Mouse (Mus musculus) cerebellum, adult 18-20 months (tissue): ENCODE results near the gene Plekhh1.
"Not testable (repeated sequence)": the region's sequence is repeated elsewhere in the genome, so short reads cannot be mapped to it uniquely, and the experiment has no call there.

Experiments
- DNase-seq, 2 experiments: peaks; one replicate each; pipeline ENCODE4 v3.0.0; 2021

The Plekhh1 gene

DNA sequence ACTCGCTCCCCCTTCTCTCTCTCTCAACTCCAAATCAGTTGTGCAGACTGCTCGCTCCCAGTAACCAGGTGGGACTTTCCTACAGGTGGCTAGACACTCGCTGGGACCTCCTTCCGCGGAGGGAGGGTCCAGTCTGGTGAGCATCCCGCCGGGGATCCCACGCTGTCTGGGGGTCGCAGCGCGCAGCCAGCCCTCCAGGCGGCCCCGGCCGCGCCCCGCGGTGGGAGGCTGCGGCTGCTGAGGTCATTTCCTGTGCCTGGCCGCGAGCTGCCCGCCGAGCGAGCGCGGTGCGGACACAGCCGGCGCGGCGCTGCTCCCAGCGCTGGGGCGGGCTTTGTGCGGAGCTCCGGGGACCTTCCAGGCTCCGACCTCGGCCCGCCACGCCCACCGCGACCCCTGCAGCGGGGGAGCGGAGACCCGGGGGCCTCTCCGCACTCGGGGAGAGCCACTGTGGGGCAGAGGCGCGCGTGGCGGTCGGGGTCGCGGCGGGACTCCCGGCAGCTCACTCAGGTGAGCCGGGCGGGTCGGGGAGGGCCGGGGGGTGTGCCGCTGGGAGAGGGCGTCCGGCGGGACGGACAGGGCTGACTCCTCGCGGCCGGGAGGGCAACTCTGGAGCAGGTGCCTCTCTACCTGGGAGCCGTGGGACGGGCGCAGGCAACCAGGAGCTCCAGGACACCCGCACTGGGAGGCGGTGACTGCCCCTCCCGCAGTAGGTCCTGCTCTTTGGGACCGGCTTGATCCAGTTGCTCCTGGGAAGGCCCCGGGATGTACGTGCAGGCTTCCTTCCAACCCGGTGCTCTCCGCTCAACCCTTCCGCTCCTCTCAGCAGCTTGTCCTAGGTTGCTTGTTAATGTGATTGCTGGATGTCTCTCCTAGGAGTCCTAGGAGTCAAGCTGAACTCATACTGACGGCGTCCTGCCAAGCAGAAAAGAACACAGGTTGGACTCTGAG is at the start of gene Plekhh1:
Plekhh1 (plus strand) TSS at position 253 of the 951 bp plus-strand sequence.
- peak; percentile 59 to 73 for DNase-seq

DNA sequence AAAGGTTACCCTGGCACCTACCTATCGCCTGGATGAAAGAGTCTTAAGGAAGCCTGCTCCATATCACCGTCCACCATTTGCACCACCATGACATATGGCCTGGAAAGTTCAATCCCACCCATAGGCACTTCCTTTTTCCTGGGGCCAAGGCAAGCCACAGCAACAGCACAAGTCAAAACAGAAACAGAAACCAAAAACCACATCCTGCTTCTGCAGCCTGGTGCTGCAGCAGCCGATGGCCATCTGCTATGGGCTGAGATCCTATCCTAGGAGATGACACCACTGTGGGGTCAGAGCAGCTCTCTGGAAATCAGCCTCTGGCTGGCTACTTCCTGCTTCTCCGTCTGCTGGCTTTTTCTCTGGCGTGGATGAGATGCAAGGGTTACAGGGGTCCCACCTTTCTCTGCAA is 48.3 kb upstream of the Plekhh1 start:
- DNase-seq = no peak

DNA sequence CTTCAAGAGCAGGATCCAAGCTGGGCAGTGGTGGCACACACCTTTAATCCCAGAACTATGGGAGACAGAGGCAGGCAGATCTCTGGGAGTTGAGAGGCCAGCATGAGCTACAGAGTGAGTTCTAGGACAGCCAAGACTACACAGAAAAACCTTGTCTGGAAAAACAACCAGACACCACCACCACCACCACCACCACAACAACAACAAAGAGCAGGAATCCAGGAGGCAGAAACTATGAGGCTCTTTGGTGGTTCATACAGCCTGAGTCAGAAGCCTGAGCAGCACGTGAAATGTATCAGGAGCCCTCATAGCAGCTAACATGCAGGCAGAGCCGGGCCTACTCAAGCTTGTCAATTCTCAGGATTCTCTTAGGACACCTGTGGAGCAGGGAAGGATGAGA is 47.8 kb upstream of the Plekhh1 start:
- DNase-seq = no peak

DNA sequence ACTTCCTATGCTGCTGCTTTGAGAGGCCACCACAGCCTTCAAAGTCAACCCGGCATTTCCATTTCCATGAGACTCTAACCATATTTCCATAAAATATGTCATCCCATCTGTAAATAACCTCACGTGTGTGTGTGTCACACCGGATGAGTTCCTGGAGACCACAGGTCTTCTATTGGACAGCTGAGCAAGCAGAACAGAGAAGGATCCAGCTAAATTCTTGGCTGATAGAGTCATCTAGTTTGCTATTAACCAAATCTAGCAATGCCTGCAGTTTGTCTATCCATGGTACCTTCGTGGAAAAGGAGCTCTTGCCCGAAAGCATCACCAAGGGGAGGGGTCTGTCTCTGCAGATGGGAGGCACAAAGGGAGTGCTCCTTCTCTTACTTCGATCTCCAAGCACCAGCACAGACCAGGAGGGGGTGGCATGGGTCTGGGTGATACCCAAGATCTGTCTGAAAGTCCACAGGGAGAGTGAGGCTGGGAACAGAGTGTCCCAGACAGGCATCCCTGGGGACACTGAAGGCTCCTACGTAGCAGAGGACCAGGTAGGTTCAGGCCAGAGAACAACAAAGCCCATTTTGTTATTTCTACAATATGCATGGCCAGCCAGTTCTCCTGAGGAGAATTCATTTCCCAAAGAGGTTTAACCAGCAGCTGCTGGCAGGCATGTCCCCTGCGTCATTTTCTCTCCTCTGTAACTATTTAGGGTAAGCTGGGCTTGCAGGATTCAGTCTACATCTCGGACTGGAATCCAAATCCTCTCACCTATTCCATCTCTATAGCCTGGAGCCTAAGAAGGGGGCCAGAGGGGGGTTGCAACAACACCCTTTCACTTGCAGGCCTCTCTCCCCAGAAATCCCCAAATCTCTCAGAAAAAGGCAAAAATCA is 46.8 kb upstream of the Plekhh1 start:
- peak; percentile 36 to 51 for DNase-seq

DNA sequence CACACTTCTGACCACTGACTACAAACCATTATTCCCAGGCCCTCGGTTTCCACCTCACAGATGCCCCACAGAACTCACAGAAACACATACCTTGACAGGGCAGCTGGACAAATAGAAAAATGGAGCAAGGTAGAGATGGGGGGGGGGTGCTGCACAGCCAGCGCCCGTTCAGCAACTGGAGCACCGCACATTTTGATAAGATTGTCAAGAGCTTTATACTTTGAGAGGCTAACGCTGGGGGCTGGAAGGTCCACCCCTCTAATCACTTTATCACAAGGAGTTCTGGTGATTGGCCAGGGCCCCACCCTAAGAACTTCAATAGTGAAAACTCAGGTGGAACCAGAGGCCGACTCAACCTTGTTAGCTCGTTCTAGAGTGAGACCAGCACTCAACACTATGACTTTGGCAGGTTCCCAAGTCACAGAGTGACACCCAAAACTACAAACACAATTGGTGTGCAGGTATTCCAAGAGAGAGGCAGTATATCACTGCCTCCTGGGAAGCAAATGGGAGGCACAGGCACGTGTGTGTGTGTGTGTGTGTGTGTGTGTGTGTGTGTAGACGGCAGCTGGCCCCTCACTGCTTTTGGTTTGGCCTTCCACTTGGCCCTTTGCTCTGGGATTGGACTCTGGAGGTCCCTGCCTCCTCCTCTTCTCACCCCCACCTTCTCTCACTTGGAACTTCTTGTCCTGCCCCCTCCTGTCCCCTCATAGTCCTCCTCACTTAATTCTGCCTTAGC is 45.5 kb upstream of the Plekhh1 start:
- DNase-seq = peak in 1 of 2 experiments; percentile 30

DNA sequence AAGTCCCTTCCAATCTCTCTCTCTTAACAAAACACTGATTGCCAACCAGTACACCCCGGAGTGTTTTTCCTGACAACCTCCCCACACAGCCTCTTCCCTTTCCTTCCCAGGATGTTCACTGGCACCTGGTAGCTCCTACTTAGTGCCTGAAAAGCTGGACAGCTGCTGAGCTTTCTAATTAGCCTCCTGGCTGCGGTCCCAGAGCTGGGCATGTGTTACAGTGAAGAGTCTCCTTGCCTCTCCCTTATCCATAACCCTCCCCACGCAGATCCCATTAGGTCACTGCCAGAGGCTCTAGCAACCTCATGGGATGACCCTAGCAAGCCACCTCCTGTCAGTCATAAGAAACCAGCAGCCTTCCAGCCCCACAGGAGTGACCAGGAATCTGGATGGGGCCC is 44.9 kb upstream of the Plekhh1 start:
- peak; percentile 68 to 72 for DNase-seq

DNA sequence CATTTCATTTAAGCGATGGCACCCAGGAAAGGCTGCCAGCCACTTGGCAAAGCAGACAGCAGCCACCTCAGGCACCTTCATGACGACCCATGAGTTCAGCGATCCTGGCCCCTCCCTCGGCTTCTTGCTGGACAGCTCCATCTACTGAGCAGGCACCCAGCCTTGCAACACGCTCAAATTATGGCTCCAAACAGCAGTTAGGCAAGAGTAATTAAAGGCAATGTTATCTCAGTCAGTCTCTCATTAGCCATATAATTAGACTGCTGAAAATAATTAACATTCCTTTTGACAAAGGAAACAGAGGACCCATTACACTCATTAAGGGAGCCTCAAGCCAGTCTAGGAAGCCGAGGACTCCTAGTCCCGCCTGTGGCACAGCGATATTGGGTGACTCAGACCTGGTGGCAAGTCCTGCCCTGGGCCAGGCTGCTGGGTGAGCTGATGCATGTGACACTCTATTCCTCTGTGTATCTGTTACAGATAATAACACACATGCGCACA is 41.3 kb upstream of the Plekhh1 start:
- DNase-seq = peak; percentile 65 to 69

DNA sequence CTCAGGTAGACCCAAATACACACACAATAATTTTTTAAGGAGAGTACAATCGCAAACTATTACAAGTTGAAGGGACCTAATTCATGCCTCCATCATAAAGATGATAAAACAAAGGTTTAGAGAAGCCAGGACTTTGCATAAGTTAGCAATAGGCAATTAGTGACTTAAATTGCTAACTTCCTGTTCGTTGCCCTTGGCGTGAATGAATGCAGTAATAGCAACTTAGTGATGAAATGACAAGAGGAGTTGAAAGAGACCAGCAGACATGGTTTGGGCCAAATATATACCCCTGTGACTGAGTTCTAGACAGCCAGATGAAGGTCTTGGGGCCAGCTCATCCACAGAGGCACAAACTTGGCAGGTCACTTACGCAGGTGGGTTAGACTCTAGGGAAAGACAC is 32.7 kb upstream of the Plekhh1 start:
- DNase-seq = no peak

DNA sequence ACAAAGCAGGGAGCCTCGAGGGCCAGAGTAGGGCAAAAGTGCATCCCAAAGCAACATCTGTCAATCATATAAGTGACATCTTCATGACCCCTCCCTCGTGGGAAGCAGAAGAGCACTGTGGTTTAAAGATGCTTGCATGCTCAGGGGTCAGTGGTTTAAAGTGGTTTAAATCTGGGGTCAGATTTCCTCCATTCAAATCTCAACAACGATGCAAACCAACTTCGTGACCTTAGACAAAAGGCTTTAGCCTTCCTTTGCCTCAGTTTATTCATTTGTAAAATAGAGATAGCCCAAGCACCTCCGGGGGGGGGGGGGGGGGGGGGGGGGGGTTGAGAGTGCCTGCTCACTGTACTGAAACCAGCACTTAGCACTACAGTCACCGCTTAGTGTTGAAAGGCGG is 32.3 kb upstream of the Plekhh1 start:
- DNase-seq = no peak

DNA sequence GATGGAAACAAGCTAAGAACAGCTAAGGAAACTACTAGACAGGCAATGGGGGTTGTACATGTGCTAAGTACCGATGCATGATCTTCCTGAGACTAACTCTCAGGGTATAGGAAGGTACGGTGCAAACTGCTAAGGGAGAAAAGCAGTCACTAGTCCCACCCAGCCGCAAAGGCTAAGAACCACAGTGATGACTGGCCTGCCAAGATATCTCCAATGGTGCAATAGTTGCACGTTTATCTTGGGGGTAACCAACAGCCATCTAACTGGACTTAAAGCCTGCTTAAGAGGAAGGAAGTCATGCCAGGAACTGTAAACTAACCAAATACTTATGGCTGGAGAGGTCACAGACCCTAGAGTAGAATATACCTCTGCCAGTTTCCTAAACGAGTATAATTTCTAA is 26.6 kb upstream of the Plekhh1 start:
- no peak for DNase-seq

DNA sequence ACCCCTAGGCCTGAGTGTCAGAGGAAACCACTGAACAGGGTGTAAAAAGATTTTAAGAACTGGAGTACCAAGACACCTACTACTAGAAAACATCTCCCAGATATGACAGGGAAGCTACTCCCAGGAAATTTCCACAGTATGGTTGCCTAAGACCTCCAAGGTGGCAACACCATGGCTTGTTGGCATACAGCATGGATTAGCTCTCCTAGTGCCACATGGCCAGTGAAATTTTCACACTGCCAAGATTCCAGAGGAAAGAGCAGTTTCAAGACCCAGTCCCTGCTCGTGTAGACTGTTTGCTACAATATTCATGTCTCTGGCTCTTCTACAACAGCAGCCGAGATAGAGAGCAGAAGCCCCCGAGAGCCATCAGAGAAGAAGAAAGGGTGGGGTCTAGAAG is 26.0 kb upstream of the Plekhh1 start:
- DNase-seq = peak; percentile 48 to 57

DNA sequence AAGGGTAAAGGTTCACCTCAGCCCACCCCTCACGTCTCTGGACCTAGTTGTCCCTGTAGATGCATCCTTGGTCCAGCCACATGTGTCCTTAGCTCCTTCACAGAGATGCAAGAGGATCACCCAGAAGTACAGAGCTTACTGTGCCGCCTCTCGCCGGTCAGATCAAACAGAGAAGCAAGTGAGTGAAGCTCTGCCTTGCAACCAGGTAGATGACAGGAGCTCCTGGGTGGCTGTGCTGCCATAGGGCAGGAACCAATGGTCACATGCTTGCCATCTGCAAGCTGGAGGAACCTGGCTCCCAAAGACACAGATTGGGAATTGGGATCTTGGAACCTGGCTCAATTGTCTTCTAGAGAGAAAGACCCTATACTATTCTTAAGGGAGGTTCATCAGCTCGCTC is 23.5 kb upstream of the Plekhh1 start:
- DNase-seq = peak; percentile 80 to 87

DNA sequence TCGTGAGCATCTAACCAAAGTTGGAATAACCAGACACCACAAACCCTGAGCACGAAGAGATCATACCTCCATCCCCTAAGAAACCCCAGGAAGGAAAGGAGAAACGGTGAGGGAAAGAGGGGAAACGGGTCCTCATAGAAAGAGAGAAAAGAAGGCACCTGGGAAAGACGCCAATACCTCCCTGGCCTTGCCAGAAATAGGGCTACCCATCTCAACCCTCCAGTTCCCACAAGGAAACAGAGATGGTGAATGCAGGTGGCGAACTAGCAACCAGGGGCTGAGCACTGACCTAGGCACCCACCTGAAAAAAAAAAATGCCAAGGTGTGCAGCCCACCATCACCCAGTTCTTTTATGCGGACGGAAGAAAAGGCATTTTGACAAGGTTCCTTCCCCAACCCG is 22.9 kb upstream of the Plekhh1 start:
- DNase-seq = peak; percentile 57 to 62

DNA sequence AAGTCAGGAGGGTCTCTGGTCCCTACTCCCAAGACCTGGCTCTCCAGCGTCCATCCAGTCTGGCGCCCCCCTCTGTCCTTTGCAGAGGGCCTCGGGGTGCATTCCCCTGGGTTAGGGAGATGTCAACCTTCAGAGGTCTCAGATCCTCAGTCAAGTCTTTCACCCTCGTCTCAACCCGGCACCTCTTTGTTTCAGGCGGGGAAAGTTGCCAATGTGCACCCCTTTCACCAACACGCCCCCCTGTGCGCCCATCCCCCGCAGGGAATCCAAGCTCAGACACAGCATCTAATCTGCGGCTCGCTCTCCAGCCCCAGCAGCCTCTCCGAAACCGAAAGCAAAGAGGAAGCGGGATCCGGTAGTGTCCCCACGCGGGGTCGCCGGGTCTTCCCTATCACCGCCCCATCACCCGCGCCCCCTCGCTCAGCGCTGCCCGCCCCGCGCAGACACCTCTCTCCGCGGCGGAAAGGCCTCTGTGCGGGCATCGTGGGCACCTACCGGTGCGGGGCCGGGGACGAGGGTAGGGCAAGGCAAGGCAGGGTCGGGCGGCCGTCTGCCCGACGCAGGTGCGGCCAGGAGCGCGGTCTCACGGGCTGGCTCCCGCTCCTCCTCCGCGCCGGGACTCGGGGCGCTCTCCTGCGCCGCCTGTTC is 22.4 kb upstream of the Plekhh1 start:
- peak; percentile 81 to 82 for DNase-seq

DNA sequence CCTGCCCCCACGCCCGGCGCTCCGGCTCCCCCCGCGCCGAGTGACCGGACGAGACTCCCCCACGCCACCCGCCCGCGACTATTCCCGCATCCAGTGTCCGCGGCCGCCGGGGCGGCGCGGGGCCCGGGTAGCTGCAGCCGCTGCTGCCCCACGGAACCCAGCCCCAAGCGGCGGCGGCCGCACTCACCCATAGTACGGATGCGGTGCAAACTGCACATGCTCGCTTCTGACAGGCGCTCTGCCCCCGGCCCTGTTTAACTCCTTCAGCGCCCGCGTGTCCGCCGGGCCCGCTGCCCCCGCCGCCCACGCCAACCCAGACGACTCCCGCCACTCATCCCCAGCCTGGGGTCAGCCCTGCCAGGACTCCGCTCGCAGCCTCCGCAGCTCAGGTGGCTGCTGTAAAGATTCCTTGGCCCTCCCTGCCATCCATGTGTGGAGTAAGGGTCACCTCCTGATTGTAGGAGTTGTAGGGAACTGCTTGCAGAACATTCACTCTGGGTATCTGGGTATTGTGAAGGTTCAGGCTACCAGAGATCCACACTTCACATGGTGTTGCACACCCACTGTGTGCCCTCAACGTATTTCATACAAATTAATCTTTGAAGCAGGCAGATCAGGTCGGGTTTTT is 21.7 kb upstream of the Plekhh1 start, which contains the start of gene Tmem229b:
Tmem229b (minus strand) TSS at position 502 of the 628 bp plus-strand sequence.
- peak; percentile 74 to 86 for DNase-seq

DNA sequence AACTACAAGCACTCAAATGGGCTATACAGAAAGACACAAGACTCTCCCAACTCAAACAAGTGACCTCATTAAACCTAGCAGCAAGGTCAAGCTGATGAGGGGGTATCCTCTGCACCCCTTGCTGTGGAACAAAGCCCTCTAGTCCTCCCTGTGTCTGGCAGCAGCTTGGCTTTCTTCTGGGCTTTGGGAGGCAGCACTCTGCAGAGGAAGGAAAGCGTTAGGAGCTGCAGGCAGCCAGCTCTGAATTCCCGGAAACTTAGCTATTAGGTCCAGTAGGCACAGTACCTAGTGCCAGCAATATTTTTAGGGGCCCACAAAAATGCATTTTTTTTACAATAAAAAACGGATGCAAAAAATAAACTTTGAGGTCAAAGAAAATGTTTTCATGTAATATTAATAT is 18.4 kb upstream of the Plekhh1 start:
- DNase-seq = no peak

DNA sequence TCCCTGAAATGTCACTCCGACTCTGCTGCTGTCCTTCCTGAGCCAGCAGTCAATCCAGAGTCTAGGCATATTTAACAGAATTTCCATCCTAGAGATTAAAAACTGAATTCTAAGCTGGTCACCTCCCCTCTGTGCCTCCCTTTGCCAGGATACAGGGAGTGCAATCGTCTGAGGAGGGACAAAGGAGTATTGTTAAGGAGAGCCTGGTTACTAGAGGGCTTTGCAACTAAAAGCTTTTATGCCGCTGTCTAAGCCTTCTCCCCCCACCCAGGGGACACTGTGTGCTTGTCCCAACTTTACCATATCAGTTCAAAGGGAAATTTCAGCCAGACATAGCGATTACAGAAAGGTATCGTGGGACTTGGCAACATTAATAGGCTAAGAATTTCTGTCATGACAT is 12.9 kb upstream of the Plekhh1 start:
- no peak for DNase-seq

DNA sequence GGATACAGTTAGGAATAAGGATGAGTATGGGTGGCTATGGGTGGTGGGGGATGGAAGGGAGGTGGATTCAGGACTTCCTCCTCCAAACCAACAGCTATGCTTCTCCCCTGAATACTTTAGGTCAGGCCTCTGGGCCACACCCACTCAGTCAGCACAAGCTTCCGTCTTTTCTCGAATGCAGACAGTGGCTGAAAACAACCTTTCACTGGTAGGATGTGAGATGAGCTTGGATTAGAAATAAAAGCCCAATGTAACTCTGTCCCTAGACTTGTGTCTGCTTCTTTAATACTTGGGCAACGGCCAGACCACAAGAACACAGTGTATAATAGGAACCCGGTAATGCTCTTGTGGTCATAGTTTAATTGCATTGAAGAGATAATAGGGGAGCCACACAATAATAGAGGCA is 11.0 kb upstream of the Plekhh1 start:
- no peak for DNase-seq

DNA sequence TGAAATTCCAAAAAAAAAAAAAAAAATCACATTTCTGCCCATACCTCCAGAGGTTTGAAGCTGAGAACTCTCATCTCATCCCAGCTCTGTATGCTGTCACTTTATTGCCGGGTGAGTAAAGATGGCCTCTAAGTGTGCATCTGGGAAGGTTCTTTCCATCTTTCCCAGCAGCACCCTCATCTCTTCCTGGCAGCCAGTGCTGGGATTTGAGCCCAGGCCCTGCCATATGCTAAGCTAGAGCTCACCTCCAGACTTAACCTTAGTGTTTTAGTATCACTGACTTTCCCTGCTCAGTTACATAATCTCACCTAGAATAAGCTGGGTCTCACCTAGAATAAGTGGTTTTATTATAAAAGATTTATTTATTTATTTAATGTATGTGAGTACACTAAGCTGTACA is 7.1 kb upstream of the Plekhh1 start:
- DNase-seq = peak in 1 of 2 experiments; percentile 40

DNA sequence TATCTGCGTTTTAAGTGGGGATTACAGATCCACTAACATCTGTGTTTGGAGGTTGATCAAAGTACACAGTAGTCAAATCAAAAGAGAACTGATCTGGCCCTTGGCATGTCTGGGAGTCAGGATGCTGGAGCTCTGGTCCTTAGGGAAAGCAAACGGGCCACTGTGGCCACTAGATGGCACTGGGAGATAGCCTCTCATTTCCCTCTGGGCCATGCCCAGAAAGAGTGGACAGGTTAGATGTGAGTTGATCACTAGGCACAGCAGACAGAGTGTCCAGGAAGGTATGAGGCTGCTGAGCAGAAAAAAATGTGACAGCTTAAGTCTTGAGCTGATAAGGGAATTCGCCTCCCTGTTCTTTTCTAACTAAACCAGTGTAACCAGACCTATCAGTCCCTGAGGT is 6.1 kb upstream of the Plekhh1 start:
- DNase-seq = peak; percentile 84 to 88

DNA sequence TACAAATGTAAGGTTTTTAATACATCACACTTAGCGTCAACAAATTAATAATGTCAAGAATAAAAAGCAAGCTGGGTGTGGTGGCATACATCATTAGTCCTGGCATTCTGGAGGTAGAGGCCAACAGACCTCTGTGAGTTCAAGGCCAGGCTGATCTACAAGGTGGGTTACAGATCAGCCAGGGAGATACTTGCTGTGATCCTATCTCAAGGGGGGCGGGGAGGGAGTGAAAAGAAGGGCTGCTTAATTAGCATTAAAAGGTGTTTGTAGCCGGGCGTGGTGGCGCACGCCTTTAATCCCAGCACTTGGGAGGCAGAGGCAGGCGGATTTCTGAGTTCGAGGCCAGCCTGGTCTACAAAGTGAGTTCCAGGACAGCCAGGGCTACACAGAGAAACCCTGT is 1.4 kb upstream of the Plekhh1 start:
- DNase-seq = not testable (repeated sequence)

DNA sequence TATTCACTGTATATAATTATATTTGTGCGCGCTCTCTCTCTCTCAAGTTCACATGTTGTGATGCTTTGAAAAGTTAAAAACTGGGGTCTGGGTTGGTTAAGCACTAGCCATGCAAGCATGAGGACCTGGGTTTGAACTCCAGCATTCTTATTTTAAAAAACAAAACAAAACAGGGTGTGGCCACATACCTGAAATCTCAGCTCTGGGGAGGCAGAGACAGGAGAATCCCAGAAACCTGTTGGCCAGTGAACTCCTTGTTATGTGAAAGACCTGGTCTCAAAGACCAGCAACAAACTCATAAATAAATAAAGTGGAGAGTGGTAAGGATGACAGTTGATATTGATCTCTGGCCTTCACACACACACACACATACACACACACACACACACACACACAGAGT is 5.4 kb downstream of the Plekhh1 start:
- no peak for DNase-seq
